Mouse (Mus musculus): ENCODE data around the gene Mis18bp1. TPM values are rescaled to one million over a fixed set of nuclear protein-coding genes. Genes with fewer than 3 reads are reported as not detected.
"Not testable (repeated sequence)": the region's sequence is repeated elsewhere in the genome, so short reads cannot be mapped to it uniquely, and the experiment has no call there.

Gene Mis18bp1
- 23.8 and 24.1 TPM in 2 replicates for polyA plus RNA-seq (2012; ENCODE audit: insufficient read depth, insufficient read length, missing spikeins)

DNA sequence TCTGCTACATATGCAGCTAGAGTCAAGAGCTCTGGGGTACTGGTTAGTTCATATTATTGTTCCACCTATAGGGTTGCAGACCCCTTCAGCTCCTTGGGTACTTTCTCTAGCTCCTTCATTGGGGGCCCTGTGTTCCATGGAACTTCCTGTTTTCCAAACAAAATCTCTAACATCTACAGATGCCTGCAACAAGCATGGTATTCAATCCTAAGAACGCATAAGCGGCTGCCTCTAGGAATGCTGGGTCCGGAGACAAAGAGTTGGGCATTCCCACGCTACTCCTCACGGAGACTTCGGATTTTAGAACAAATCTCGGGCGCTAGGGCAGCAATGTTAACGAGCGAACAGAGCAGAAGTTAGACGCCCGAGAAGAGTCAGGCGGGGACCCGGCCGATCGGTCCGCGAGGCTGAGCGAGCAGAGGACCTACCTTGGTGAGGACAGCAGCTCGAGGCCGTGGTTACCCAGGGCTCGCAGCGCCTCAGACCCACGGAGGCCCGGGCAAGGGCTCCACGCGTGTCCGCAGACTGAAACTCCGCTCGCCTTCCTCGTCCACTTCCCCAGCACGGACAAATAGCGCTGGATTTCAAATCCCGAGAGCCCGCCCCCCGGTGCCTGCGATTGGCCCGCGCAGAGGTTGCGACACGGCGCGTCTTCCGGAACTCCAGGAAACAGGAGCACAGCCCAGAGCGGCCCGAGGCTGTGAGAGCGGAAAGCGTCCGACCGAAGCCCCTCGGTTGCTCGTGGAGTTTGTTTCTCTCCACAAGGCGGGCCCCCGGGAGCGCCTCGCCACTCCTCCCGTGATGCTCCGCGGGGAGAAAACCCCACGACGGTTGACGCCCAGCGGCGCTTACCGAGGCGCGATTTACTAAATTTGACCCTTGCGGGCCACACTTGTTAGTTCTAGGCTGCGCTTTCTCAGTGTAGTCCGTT, at the start of gene Mis18bp1:
TSS of gene Mis18bp1 (minus strand) at position 584 of the 931 bp plus-strand sequence.
- TF ChIP-seq CTCF (IDR thresholded peaks at IDR 0.05; ENCODE audit: low read depth, low read length) (no peak), POLR2A (IDR thresholded peaks at IDR 0.05; ENCODE audit: borderline replicate concordance, low read depth, low read length) (no peak; the same call in 1 of the 2 replicates)
- Histone ChIP-seq H3K4me1 (ENCODE audit: control insufficient read depth, insufficient read depth, low read length) (peaks cover 10% of the 10 kb centered on the region), H3K27ac (ENCODE audit: insufficient read depth, low read depth, low read length) (peak within 1 kb of the TSS; percentile 95), H3K4me3 (ENCODE audit: insufficient read depth, low read length) (peak within 1 kb of the TSS; percentile 97)

DNA sequence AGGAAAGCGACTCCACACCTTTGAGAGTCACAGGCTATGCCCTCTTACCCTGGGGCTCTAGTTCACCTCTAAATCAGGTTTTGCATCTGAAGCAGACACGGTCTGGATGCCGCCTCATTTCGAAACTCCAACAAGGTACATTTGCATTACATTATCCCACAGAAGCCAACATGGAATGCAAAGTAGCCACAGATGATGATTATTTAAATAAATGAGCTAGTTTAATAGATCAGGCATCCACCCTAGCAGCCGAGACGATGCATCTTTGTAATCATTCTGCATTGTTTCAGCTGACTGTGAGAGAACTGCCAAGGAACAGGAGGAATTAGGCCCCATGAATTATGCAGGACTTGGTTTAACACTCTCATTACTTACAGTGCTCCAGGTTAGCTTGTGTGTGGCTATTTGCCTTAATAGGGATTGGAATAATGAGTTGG, 44.0 kb upstream of the Mis18bp1 start:
- H3K4me3 ChIP-seq (ENCODE audit: insufficient read depth, low read length): no peak overlapping the region
- no peak for TF ChIP-seq CTCF (IDR thresholded peaks at IDR 0.05; ENCODE audit: low read depth, low read length)
- no peak for TF ChIP-seq POLR2A (IDR thresholded peaks at IDR 0.05; ENCODE audit: borderline replicate concordance, low read depth, low read length)
- H3K4me1 ChIP-seq (ENCODE audit: control insufficient read depth, insufficient read depth, low read length): peaks cover 6% of the 10 kb centered on the region
- no peak overlapping the region for H3K27ac ChIP-seq (ENCODE audit: insufficient read depth, low read depth, low read length)

DNA sequence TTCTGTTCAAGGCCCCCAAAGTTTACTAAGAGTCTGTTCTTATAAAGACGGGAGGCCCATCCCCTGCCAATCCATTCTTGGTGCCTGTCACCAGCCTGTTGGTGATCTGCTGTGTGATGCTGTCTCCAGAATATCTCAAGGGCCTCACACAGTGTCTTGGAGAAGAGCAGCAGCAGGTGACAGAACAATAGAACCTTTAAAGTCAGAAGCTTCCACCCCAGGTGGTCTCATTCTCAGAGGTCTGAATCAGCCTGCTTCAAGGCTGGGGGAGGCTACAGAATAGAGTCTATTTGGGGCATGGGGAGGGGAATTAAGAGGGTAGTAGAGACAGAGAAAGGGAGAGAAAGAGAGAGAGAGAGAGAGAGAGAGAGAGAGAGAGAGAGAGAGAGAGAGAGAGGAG, 34.0 kb upstream of the Mis18bp1 start:
- Histone ChIP-seq H3K27ac (ENCODE audit: insufficient read depth, low read depth, low read length) (no peak overlapping the region), H3K4me1 (ENCODE audit: control insufficient read depth, insufficient read depth, low read length) (no peaks in the 10 kb centered on the region), H3K4me3 (ENCODE audit: insufficient read depth, low read length) (no peak overlapping the region)
- TF ChIP-seq CTCF (IDR thresholded peaks at IDR 0.05; ENCODE audit: low read depth, low read length): no peak
- no peak for TF ChIP-seq POLR2A (IDR thresholded peaks at IDR 0.05; ENCODE audit: borderline replicate concordance, low read depth, low read length)

GRCm38 (mm10) chr12:65201812-65202211, 29.4 kb upstream of the Mis18bp1 start:
- no peaks in the 10 kb centered on the region for H3K4me1 ChIP-seq (ENCODE audit: control insufficient read depth, insufficient read depth, low read length)
- no peak overlapping the region for H3K27ac ChIP-seq (ENCODE audit: insufficient read depth, low read depth, low read length)
- TF ChIP-seq CTCF (IDR thresholded peaks at IDR 0.05; ENCODE audit: low read depth, low read length) (no peak), POLR2A (IDR thresholded peaks at IDR 0.05; ENCODE audit: borderline replicate concordance, low read depth, low read length) (no peak)
- H3K4me3 ChIP-seq (ENCODE audit: insufficient read depth, low read length): no peak overlapping the region

- Histone ChIP-seq H3K4me1 (ENCODE audit: control insufficient read depth, insufficient read depth, low read length) (peaks cover 14% of the 10 kb centered on the region), H3K27ac (ENCODE audit: insufficient read depth, low read depth, low read length) (peak overlapping the region; percentile 59)
- TF ChIP-seq POLR2A (IDR thresholded peaks at IDR 0.05; ENCODE audit: borderline replicate concordance, low read depth, low read length) (no peak), CTCF (IDR thresholded peaks at IDR 0.05; ENCODE audit: low read depth, low read length) (no peak)
Measured at GRCm38 (mm10) chr12:65194003-65194530, 21.7 kb upstream of the Mis18bp1 start.

DNA sequence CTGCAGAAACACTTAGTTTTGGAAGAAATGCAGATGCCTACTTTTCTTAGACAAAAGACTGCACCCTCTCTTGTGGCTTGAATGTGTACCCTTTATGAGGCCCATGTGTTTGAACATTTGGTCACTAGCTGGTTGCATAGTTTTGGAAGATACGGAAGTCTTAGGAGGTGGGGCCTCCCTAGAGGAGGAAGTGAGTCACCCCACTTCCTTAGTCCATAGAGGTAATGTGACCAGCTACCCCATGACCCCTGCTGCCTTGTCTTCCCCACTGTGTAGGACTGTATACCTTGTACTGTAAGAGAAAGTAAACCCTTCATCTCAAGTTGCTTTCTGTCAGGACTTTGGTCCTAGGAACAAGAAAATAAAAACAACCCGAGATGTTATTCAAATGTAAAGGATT, 16.8 kb upstream of the Mis18bp1 start:
- Histone ChIP-seq H3K4me3 (ENCODE audit: insufficient read depth, low read length) (no peak overlapping the region), H3K27ac (ENCODE audit: insufficient read depth, low read depth, low read length) (peak overlapping the region; percentile 31; the same call in 1 of the 2 replicates), H3K4me1 (ENCODE audit: control insufficient read depth, insufficient read depth, low read length) (peaks cover 10% of the 10 kb centered on the region)
- TF ChIP-seq POLR2A (IDR thresholded peaks at IDR 0.05; ENCODE audit: borderline replicate concordance, low read depth, low read length) (no peak), CTCF (IDR thresholded peaks at IDR 0.05; ENCODE audit: low read depth, low read length) (no peak)

More at GRCm38 (mm10) chr12:65194003-65194530, 21.7 kb upstream of the Mis18bp1 start:
- H3K4me3 ChIP-seq (ENCODE audit: insufficient read depth, low read length): peak overlapping the region; percentile 18; the same call in 1 of the 2 replicates

GRCm38 (mm10) chr12:65187365-65187764, 15.0 kb upstream of the Mis18bp1 start:
- no peak overlapping the region for H3K4me3 ChIP-seq (ENCODE audit: insufficient read depth, low read length)
- TF ChIP-seq POLR2A (IDR thresholded peaks at IDR 0.05; ENCODE audit: borderline replicate concordance, low read depth, low read length) (no peak), CTCF (IDR thresholded peaks at IDR 0.05; ENCODE audit: low read depth, low read length) (no peak)
- no peak overlapping the region for H3K27ac ChIP-seq (ENCODE audit: insufficient read depth, low read depth, low read length)
- peaks cover 5% of the 10 kb centered on the region for H3K4me1 ChIP-seq (ENCODE audit: control insufficient read depth, insufficient read depth, low read length)

GRCm38 (mm10) chr12:65173736-65174135, 1.3 kb upstream of the Mis18bp1 start:
- TF ChIP-seq POLR2A (IDR thresholded peaks at IDR 0.05; ENCODE audit: borderline replicate concordance, low read depth, low read length): no peak
- TF ChIP-seq CTCF (IDR thresholded peaks at IDR 0.05; ENCODE audit: low read depth, low read length): no peak
- Histone ChIP-seq H3K4me3 (ENCODE audit: insufficient read depth, low read length) (peak overlapping the region; percentile 97), H3K4me1 (ENCODE audit: control insufficient read depth, insufficient read depth, low read length) (peaks cover 10% of the 10 kb centered on the region), H3K27ac (ENCODE audit: insufficient read depth, low read depth, low read length) (no peak overlapping the region)

DNA sequence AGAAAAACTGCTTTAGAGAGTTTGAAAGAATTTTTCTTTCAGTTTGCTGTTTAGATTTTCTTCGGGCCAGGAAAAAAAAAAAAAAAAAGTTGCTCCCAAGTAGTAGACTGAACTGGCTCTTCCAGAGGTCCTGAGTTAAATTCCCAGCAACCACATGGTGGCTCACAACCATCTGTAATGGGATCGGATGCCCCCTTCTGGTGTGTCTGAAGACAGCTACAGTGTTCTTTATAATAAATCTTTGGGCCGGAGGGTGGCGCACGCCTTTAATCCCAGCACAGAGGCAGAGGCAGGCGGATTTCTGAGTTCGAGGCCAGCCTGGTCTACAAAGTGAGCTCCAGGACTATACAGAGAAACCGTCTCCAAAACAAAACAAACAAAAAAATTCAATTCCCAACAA, 555 bp upstream of the Mis18bp1 start:
- not testable (repeated sequence) for H3K4me1 ChIP-seq (ENCODE audit: control insufficient read depth, insufficient read depth, low read length)
- Histone ChIP-seq H3K27ac (ENCODE audit: insufficient read depth, low read depth, low read length) (peak overlapping the region; percentile 95), H3K4me3 (ENCODE audit: insufficient read depth, low read length) (peak overlapping the region; percentile 97)
- TF ChIP-seq CTCF (IDR thresholded peaks at IDR 0.05; ENCODE audit: low read depth, low read length): peak; percentile 71

DNA sequence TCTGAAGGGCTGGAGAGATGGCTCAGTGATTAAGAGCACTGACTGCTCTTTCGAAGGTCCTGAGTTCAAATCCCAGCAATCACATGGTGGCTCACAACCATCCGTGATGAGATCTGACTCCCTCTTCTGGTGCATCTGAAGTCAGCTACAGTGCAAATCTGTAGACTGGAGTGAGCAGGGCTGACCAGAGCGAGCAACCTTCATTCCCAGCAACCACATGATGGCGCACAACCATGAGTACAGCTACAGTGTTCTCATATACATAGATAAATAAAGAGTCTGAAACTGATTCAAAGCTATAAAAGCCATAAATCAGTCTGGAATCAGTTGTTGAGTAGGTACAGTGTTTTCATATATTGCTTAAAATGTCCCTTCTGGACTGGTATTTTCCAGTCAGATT, 36.3 kb downstream of the Mis18bp1 start:
- not testable (repeated sequence) for H3K4me3 ChIP-seq (ENCODE audit: insufficient read depth, low read length); H3K4me1 ChIP-seq (ENCODE audit: control insufficient read depth, insufficient read depth, low read length); H3K27ac ChIP-seq (ENCODE audit: insufficient read depth, low read depth, low read length)
